Mouse (Mus musculus) olfactory bulb, adult 2 months (tissue): ENCODE measurements around the gene Gm17334. TPM values are rescaled to one million over a fixed set of nuclear protein-coding genes. Genes with fewer than 3 reads are reported as not detected.

ENCODE experiments used
- H3K27ac ChIP-seq: fragments of 200-500 bp; 2 replicates; pipeline ENCODE4 v1.5.1; 2012; ENCODE audit warnings: low read depth, low read length; ENCODE audit not compliant: insufficient read depth
- H3K4me1 ChIP-seq: fragments of 200-500 bp; 2 replicates; pipeline ENCODE4 v1.6.1; 2012; ENCODE audit warnings: low read length; ENCODE audit not compliant: control insufficient read depth, insufficient read depth
- H3K4me3 ChIP-seq: fragments of 200-500 bp; 2 replicates; pipeline ENCODE4 v1.5.1; 2012; ENCODE audit warnings: mild to moderate bottlenecking, low read depth, low read length, moderate library complexity; ENCODE audit not compliant: insufficient read depth
- CTCF ChIP-seq: fragments of 200-500 bp; IDR thresholded peaks from 2 replicates; pipeline ENCODE4 v1.5.1; 2012; ENCODE audit warnings: low read depth, mild to moderate bottlenecking, low read length, moderate library complexity; ENCODE audit not compliant: insufficient read depth
- POLR2A ChIP-seq: fragments of 200-500 bp; IDR thresholded peaks from 2 replicates; pipeline ENCODE4 v1.6.1; 2012; ENCODE audit warnings: mild to moderate bottlenecking, low read depth, low read length, moderate library complexity; ENCODE audit not compliant: insufficient read depth
- WGBS: fragments of 180-500 bp; shearing (Covaris S2); methylation state at CpG from one replicate; pipeline ENCODE4 v1.1.7; 2018; 5-methylcytosine and 5-hydroxymethylcytosine counted together
- polyA plus RNA-seq: library from polyadenylated mRNA; stranded (reverse); fragments of >200 nt; gene quantifications from 2 replicates; pipeline ENCODE4 v1.2.4, GENCODE M21; 2012; ENCODE audit warnings: low replicate concordance; ENCODE audit not compliant: missing spikeins, insufficient read depth, insufficient read length

Gm17334 gene
- polyA plus RNA-seq, 1 experiment, result not detected

DNA sequence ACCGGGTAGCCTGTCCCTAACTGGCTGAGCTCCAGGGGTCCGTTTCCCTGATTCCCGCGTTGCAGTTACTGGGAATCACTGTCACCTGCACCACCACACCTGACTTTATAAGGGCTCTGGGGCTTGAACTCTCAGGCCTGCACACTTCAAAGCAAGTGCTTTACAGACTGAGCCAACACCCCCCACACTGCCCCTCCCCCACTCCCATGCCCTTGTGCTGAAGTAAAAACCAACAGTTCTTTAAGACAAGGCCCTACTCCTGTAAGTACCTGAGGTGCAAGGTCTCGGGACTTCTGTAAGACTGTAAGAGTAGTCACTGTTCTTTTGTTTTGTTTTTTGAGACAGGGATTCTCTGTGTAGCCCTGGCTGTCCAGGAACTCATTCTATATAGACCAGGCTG is 5.5 kb upstream of the Gm17334 start:
- no peak overlapping the region for H3K27ac ChIP-seq
- no peaks in the 10 kb centered on the region for H3K4me1 ChIP-seq
- TF ChIP-seq CTCF, result no peak
- no peak for TF ChIP-seq POLR2A
- no peak overlapping the region for H3K4me3 ChIP-seq
- 90% methylated on average over 5 of the region's 5 CpGs for WGBS

- Histone ChIP-seq H3K4me3 (no peak overlapping the region), H3K4me1 (no peaks in the 10 kb centered on the region), H3K27ac (no peak overlapping the region)
- TF ChIP-seq POLR2A (no peak), CTCF (no peak)
- WGBS, result 86% methylated on average over 5 of the region's 5 CpGs
These were observed 4.7 kb upstream of the Gm17334 start for GRCm38 (mm10) chr11:53777736-53778135.

GRCm38 (mm10) chr11:53774659-53775255 is 1.8 kb upstream of the Gm17334 start:
- 91% methylated on average over 13 of the region's 13 CpGs for WGBS
- Histone ChIP-seq H3K27ac (no peak overlapping the region), H3K4me1 (peaks cover 4% of the 10 kb centered on the region; the same call in 1 of the 2 replicates), H3K4me3 (no peak overlapping the region)
- TF ChIP-seq CTCF, result no peak
- no peak for TF ChIP-seq POLR2A

- 93% methylated on average over 16 of the region's 16 CpGs for WGBS
These were observed 814 bp upstream of the Gm17334 start for GRCm38 (mm10) chr11:53773641-53774360.

GRCm38 (mm10) chr11:53772536-53772935 is 451 bp downstream of the Gm17334 start:
- peaks cover 4% of the 10 kb centered on the region; the same call in 1 of the 2 replicates for H3K4me1 ChIP-seq
- TF ChIP-seq POLR2A (no peak), CTCF (no peak)
- H3K27ac ChIP-seq, result no peak overlapping the region
- WGBS, result 90% methylated on average over 9 of the region's 9 CpGs
- no peak overlapping the region for H3K4me3 ChIP-seq

More at GRCm38 (mm10) chr11:53773641-53774360, 814 bp upstream of the Gm17334 start:
- peaks cover 4% of the 10 kb centered on the region; the same call in 1 of the 2 replicates for H3K4me1 ChIP-seq
- no peak overlapping the region for H3K27ac ChIP-seq
- H3K4me3 ChIP-seq, result no peak overlapping the region
- TF ChIP-seq POLR2A, result no peak
- no peak for TF ChIP-seq CTCF

GRCm38 (mm10) chr11:53771001-53771744 is 1.8 kb downstream of the Gm17334 start:
- no peak overlapping the region for H3K27ac ChIP-seq
- peaks cover 4% of the 10 kb centered on the region; the same call in 1 of the 2 replicates for H3K4me1 ChIP-seq
- no peak for TF ChIP-seq CTCF
- no peak for TF ChIP-seq POLR2A
- WGBS, result 86% methylated on average over 11 of the region's 11 CpGs
- no peak overlapping the region for H3K4me3 ChIP-seq

DNA sequence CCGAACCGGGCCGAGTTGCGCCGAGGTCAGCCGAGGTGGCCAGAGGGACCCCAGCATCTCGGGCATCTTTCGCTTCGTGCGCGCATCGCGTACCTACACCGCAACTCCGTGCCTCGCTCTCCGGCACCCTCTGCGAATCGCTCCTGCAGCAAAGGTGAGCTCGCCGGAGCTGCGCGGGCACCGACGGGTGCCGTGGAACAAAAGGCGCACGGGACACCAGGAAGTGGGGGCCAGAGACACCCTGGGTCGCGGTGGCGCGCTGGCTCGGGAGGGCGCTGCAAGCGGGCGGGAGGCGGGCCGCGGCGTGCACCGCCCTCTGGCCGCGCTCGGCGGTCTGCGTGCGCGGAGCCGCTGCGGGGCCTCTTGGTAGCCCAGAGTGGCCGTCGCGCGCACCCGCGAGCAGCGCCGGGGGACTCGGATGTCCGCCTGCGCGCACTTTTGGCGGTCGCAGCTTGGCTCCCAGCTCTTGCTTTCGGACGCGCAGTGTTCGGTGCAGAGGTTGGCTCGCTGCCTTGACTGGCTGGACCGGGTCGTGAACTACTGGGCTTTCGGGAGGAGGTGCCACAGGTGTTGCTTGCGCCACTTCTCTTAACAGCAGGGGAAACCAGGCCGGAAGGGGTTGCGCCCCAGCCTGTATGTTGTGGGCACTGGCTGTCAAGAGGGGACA is 2.7 kb downstream of the Gm17334 start:
- peaks cover 4% of the 10 kb centered on the region; the same call in 1 of the 2 replicates for H3K4me1 ChIP-seq
- TF ChIP-seq CTCF (no peak), POLR2A (0 out of 2 replicates have a peak, but pooled peaks have one; percentile 5)
- H3K4me3 ChIP-seq, result peak overlapping the region; percentile 63
- peak overlapping the region; percentile 9; the same call in 1 of the 2 replicates for H3K27ac ChIP-seq
- under 1% methylated on average over 75 of the region's 75 CpGs for WGBS

- under 1% methylated on average over 40 of the region's 40 CpGs for WGBS
- Histone ChIP-seq H3K27ac (peak within 1 kb of the TSS; percentile 53), H3K4me3 (peak within 1 kb of the TSS; percentile 63), H3K4me1 (peaks cover 4% of the 10 kb centered on the region; the same call in 1 of the 2 replicates)
- TF ChIP-seq CTCF, result no peak
- TF ChIP-seq POLR2A, result 0 out of 2 replicates have a peak, but pooled peaks have one; percentile 21
These were observed 3.2 kb downstream of the Gm17334 start, which contains the start of gene Irf1 for GRCm38 (mm10) chr11:53769760-53770124. Gene Irf1, plus strand, starts transcription at chr11:53770014.

DNA sequence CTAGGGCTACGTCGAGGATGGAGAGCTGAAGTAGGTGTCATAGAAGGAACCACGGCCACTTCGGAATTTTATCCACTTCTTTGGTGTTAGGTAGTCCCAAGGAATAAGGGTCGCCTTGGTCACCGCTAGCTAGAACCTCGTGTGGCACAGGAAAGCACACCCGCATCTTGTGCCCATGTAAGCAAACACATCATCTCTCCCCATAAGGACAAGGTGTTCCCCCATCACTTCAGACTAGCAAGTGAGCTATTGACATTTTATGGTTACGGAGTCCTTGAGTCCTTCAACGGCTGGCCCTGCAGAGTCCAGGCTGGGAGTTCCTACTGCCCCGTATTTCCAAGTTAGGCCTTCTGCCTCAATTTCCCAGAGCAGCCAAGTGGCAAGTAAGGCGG is 3.8 kb downstream of the Gm17334 start:
- 76% methylated on average over 12 of the region's 12 CpGs for WGBS
- Histone ChIP-seq H3K4me1 (peaks cover 4% of the 10 kb centered on the region; the same call in 1 of the 2 replicates), H3K27ac (peak overlapping the region; percentile 53; the same call in 1 of the 2 replicates), H3K4me3 (peak overlapping the region; percentile 63)
- no peak for TF ChIP-seq CTCF
- TF ChIP-seq POLR2A, result no peak
